Mouse (Mus musculus): Measurements from ENCODE around the gene H2-K1.
"Not testable (repeated sequence)": the region's sequence is repeated elsewhere in the genome, so short reads cannot be mapped to it uniquely, and the experiment has no call there.

DNA sequence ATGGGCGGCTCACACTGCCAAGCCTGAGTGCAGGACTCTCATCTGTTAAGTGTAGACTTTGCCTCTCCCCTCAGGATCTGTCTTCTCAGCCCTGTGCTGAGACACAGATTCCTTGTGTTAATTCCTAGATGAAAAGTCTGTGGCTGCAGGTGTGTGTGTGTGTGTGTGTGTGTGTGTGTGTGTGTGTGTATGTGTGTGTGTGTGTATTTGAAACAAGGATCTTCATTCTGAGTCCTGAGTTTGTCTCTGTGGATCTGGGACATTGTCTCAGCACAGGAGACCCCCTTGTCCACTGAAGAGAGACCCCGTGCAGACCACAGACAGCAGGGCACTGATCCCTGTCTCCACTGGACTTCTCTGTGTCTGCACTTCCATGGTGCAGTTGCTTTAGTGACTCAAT is 649 bp upstream of the H2-K1 start:
- TF ChIP-seq CTCF (IDR thresholded peaks at IDR 0.05; ENCODE audit: extremely low read depth, insufficient read depth, insufficient read length, insufficient replicate concordance); POLR2A (IDR thresholded peaks at IDR 0.05; ENCODE audit: low read depth, low read length): not testable (repeated sequence)

All from spleen, adult 2 months (tissue).